Mouse (Mus musculus) E14TG2a.4 (cell line): Measurements from ENCODE around the gene Hyal1.

Experiments
- CTCF ChIP-seq: conservative IDR thresholded peaks from 2 replicates; pipeline ENCODE4 v1.5.1; 2014; ENCODE audit warnings: low read length
- NANOG ChIP-seq: IDR thresholded peaks from 2 replicates; pipeline ENCODE4 v1.6.1; 2014; ENCODE audit warnings: borderline replicate concordance, low read length, mixed read lengths
- POU5F1 ChIP-seq: IDR thresholded peaks from 2 replicates; pipeline ENCODE4 v1.6.1; 2014; ENCODE audit warnings: low read length, borderline replicate concordance

DNA sequence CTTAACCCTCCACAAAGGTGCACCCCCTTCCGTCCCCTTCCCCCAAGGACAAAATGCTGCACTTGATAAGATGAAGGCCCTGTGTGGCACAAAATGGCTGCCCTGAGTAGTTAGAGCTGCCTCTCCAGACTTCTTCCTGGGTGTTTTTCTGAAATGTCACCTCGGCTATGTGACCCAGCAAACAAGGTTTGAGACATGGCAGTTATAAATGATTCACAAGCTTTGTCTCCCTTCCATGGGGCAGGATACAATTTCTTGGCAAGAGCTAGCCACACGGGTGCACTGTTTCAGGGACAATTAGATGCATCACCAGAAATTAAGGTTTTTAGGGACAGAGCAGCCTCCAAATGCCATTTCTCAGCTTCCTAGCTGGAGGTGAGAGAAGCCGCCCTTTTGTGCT, 36.3 kb upstream of the Hyal1 start:
- TF ChIP-seq CTCF: no peak
- no peak for TF ChIP-seq NANOG
- no peak for TF ChIP-seq POU5F1
